Mouse (Mus musculus) A20 (cell line): Measurements from ENCODE around the gene Gbf1.

Experiments
- DNase-seq: peaks from one replicate; pipeline ENCODE4 v3.0.0-alpha.2; 2011; ENCODE audit warnings: low read depth, low spot score

Gene Gbf1

GRCm38 (mm10) chr19:46300294-46301045, 148.2 kb downstream of the Gbf1 start:
- no peak for DNase-seq

DNA sequence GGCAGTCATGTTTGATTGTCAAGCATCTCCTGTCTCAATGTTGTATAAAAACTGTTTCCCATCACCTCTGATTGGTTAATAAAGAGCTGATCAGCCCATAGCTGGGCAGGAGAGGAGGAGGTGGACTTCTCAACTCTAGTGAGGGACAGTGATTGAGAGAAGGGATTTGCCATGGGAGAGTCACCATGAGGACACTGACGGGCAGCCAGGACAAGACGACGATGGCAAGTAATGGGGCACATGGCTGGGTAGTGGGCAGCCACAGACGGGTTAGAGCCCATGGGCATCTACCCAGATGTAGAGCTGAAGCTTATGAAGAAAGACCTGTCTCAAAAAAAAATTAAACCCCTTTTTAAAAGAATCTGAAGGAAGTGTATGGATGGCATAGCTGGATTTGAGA, 150.2 kb downstream of the Gbf1 start:
- DNase-seq: no peak

DNA sequence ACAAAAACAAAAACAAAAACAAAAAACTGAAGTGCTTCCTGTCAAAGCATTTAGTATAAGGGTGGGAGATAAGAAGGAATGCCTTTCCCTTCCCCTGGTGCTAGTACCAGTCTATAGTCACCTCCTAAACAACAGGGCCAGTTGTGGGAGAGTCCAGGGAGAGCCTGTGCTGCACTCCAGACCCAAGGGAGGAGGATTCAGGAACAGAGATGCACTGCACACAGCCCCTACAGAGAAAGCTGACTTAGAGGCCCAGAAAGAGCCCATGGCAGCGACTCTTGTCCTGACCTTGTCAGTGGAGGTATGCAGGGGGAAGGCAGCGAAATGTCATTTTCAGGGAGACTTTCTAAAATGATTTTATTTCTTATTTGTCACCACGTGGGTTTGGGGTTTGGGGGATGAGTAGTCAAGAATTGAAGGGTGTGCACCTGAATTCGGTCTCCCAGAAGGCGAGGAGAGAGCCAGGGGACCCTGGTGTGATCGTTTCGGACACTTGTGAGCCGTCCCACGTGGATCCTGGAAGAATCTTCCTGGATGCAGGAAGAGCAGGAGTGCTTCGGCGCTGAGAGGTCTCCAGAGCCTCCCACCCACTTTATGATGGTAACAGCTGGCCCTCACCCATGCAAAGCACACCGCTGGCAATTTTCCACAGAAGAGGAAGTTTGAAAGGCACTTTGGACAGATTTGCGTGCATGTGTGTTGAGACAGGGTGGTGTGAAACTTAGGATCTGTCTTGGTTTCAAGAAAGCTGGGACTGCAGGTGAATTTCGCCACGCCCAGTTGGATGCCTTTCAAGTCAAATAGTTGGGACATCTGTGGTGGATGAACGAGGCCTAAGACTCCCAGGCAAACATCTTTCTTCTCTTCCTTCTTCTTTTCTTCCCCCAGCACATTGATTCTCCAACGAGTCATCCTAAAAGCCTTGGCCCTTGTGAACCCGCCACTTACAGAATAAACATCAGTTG, 151.2 kb downstream of the Gbf1 start:
- no peak for DNase-seq

DNA sequence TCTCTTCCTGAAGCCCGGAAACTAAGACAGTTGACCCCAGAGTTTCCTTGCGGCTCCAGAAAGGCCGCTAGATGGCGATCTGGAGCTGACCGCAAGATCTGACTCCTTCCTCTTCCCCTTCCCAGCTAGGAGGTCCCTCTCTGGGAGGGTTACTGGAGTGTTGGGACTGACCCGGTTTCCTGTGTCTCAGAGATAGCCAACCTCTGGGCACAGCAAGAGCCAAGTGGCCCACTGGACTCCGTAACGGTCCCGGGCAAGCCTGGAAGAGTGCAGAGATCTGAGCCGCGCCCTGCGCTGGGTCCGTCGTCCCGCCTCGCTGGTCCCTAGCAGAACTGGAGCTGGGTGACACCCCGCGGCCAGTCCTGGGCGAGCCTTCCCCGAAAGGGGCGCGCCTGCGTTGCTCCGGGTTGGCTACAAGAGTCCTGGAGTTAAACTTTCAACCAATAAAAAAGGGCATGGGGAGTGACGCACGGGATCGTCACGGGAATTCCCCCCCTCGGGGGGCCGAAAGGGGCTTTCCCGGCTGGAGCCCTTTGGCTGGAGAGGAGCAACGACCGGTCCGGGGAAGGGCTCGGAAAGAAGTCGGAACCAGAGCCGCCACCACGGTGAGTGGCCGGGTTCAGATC, 152.0 kb downstream of the Gbf1 start, which contains the start of gene Nfkb2:
Nfkb2 (plus strand) TSS at position 105 of the 626 bp plus-strand sequence.
- DNase-seq: peak; percentile 99

GRCm38 (mm10) chr19:46304908-46305333, 152.6 kb downstream of the Gbf1 start:
- DNase-seq: no peak

DNA sequence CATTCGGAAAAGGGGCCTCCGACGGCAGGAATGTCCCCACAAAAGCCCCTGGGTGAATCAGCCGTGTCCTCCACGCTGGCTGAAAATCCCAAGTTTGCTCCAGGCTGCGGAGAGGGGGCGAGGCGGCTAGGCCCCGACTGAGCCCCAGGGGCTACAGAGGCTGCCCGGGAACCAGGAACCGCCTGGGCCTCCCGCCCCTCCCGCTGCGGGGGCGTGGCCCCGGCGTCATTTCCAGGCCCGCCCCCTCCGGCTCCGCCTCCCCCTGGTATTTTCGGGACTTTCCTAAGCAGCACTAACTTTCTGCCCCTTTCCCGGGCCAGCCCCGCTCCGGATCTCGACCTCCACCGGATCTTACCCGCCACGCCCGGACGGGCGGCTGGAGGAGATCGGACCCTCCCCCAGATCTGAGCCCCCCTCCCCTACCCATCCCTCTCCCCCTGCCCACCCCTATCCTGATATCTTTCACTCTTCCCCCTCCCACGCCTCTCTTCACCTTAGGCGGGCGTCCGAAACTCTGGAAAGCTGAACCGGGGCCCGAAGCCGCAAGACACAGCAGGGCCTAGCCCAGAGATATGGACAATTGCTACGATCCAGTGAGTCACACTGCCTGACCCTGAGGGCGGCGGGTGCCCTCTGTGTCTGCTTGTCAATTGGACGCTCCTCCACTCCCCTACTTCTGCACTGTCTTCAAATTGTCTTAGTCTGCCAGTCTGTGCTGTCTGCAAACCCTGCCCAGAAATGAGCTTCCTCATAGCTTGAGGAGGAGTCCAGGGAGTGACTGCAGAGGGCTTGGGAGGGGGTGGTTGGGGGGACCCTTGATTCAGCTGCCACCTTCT, 153.3 kb downstream of the Gbf1 start:
- peak; percentile 97 for DNase-seq

- DNase-seq: no peak
Observed at GRCm38 (mm10) chr19:46306268-46306610, 153.9 kb downstream of the Gbf1 start.

GRCm38 (mm10) chr19:46306751-46307289, 154.5 kb downstream of the Gbf1 start:
- DNase-seq: no peak

DNA sequence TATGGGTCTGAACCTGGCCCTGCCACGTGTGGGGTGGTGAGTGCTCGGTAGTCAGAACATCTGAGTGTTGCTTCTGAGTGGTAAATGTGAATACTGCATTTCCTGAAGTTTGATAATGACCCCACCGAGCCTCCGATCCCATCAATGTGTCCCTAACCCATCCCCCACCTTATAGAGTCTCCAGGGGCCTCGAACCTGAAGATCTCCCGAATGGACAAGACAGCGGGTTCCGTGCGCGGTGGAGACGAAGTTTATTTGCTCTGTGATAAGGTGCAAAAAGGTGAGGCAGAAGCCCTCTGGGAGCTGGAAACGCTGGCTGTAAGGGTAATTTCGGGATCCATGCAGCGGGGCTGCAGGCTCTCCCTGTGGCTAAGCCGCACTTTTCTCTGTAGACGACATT, 155.5 kb downstream of the Gbf1 start:
- DNase-seq: no peak

- DNase-seq: no peak
Observed at GRCm38 (mm10) chr19:46308303-46308702, 156.0 kb downstream of the Gbf1 start.

DNA sequence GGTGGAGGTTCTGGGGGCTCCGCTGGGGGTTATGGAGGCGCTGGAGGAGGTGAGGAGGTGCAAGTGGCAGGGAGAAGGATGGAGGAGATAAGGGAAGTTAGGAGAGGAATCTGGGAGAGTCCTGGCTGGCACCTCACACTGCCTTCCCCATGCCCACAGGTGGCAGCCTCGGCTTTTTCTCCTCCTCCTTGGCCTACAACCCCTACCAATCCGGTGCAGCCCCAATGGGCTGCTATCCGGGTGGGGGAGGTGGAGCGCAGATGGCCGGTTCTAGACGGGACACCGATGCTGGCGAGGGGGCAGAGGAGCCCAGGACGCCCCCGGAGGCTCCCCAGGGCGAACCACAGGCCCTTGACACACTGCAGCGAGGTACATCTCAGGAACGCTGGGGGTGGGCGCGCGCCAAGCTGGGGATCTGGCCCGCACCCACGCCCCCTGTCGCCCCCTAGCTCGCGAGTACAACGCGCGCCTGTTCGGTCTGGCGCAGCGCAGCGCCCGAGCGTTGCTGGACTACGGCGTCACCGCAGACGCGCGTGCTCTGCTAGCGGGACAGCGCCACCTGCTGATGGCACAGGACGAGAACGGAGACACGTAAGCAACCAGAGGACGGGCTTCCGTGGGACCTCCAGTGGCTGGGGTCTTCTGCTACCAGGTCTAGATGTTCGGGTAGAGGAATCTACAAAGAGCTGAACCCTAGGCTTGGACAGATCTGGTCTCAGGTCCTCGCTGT, 156.6 kb downstream of the Gbf1 start:
- peak; percentile 90 for DNase-seq

DNA sequence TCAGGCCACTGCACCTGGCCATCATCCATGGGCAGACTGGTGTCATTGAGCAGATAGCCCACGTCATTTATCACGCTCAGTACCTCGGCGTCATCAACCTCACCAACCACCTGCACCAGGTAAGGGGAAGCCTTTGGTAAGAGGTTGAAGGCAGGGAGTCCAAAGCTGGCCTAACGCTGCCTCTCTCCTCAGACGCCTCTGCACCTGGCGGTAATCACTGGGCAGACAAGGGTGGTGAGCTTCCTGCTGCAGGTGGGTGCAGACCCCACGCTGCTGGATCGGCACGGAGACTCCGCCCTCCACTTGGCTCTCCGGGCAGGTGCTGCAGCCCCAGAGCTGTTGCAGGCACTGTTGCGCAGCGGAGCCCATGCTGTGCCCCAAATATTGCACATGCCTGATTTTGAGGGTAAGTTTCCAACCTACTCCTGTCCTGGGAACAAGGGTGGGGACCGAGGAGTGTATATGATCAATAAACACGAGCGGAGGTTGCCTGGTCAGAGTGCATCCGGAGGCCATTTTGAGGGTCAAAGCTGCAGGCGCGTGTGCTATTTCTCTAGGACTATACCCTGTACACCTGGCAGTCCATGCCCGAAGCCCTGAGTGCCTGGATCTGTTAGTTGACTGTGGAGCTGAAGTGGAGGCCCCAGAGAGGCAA, 157.5 kb downstream of the Gbf1 start:
- no peak for DNase-seq

- no peak for DNase-seq
Observed at GRCm38 (mm10) chr19:46310312-46310865, 158.1 kb downstream of the Gbf1 start.

GRCm38 (mm10) chr19:46311341-46311740, 159.0 kb downstream of the Gbf1 start:
- DNase-seq: no peak

DNA sequence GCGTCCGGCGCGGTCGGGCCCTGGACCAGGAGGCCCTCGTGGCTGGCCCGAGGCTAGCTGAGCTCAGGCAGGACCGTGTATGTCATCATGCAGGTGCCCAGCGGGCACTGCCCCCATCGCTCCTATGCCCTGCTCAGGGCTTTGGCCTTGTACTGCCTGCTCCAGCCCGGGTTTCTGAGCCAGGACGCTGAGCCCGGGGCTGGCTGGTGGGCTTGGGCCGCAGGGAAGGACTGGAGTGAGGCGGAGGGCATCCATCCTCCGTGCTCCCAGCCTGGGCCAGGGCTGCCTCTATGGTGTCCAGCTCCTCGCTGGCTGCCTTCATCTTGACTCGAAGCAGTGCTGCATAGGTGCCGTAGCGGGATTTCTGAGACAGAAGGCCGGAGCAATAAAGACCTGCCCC, 160.3 kb downstream of the Gbf1 start:
- DNase-seq: no peak

DNA sequence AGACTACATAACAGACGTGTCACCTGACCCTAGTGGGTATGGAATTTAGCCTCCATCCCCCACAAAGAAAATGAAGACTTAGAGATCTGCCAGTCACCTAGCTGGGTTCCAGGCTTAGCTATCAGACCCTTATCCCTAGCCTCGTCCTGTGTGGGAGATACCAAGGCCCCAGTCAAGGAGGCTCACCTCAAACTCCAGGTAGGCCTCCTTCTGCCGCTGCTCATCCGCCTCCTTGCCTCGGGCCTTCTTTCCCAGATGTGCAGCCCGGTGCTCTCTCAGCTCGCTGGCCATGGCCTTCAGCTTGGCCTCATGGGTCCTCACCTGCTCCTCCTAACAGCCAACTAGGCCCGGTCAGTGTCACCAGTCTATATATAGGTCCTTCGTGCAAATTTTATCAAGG, 160.8 kb downstream of the Gbf1 start:
- DNase-seq: no peak

GRCm38 (mm10) chr19:46313591-46313990, 161.3 kb downstream of the Gbf1 start:
- no peak for DNase-seq

- peak; percentile 25 for DNase-seq
Observed at GRCm38 (mm10) chr19:46314151-46314601, 161.9 kb downstream of the Gbf1 start.
